Mouse (Mus musculus) yolk sac, embryonic 10.5 days (tissue): Measurements from ENCODE around the gene Tsga10ip.
"Not testable (repeated sequence)": the region's sequence is repeated elsewhere in the genome, so short reads cannot be mapped to it uniquely, and the experiment has no call there.

ENCODE experiments used
- DNase-seq: peaks from one replicate; pipeline ENCODE4 v3.0.0-alpha.2; 2017; ENCODE audit warnings: low spot score

Gene Tsga10ip

DNA sequence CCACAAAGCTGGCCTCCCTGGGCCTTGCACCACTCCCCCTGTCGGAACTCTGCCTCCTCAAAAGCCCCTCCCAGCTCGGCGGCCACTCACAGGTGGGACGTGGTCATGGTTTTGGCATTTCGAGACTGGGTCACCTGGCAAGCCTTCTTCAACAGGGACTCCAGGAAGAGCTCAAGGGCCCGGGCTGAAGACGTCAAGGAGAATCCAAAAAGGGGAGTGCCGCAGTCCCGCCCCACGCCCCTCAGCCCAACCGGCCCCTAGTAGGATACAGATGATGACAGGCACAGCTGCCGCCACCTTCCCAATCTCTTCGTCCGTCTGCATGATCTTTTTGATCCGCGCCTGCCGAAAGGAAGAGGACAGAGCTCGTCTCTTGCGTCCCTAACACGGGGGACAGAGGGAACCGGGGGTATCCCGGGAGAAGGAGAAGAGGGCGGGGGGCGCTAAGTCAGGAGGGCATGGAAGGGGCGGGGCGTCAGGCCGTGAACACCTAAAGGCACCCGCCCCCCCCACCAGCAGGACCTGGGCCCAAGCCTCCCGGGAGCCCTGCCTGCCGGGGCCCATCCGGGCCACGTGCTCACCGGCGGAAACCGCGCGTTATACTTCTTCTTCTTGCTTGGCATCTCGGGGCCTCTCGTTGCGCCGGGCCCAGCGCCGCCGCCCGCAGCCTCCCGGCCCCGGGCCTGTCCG lies 21.9 kb upstream of the Tsga10ip start:
- peak; percentile 88 for DNase-seq

DNA sequence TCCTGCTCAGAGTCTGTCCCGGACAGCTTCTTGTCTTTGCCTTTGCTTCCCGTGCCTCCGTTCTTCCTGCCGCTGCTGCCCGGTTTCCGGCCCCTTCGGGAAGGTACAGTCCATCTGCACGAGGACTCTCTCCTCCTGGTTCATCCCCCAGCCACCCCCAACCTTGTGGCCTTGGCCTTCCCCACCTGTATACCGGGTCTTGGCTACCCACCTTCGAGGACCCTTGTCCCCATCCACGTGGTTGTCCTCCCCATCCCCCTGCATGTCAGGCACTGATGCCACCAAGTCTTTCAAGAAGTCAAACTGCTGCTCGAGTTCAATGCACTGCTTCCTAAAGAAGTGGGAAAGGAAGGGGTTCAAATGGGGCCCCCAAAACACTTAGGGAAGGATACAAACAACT lies 21.2 kb upstream of the Tsga10ip start:
- DNase-seq = no peak

- DNase-seq = no peak
These were observed 20.6 kb upstream of the Tsga10ip start for GRCm38 (mm10) chr19:5422895-5423443.

- no peak for DNase-seq
These were observed 19.9 kb upstream of the Tsga10ip start for GRCm38 (mm10) chr19:5422267-5422666.

DNA sequence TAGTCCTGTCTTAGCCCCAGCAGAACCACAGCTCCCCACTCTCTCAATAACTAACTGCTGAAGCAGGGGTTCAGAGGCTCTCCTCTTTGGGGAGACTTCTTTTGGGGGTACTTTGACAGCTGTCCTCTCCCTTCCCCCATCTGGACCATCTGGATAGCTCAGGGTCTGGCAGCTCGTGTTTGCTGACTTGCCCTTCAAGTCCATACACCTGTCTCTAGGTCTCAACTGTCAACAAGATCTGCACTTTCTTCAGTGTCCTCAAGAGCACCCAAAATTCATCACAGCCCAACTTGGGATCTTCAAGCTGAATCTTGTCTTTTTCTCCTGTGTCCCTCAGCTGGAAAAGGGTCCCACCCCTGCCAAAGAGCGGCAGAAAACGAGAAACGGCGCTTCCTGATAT lies 19.5 kb upstream of the Tsga10ip start:
- no peak for DNase-seq

DNA sequence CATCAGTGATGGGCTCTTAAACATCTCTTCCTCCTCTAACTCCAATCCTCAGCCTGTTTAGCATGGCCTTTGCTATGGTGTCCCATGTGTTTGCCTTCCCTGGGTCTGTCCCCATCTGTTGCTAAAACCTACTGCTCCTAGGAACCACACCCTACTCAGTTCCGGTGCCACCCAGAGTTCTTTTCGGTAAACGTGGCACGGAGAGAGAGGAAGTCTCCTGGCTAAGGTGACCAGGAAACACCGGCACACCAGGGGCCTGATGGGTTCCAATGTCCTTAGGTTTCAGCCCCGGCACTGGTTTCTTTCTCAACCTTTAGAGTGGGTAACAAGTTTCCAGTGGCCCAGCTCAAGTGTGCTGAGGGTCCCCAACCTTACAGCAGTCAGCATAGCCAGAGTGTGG lies 18.3 kb upstream of the Tsga10ip start:
- DNase-seq = no peak

GRCm38 (mm10) chr19:5419630-5420029 lies 17.3 kb upstream of the Tsga10ip start:
- no peak for DNase-seq

DNA sequence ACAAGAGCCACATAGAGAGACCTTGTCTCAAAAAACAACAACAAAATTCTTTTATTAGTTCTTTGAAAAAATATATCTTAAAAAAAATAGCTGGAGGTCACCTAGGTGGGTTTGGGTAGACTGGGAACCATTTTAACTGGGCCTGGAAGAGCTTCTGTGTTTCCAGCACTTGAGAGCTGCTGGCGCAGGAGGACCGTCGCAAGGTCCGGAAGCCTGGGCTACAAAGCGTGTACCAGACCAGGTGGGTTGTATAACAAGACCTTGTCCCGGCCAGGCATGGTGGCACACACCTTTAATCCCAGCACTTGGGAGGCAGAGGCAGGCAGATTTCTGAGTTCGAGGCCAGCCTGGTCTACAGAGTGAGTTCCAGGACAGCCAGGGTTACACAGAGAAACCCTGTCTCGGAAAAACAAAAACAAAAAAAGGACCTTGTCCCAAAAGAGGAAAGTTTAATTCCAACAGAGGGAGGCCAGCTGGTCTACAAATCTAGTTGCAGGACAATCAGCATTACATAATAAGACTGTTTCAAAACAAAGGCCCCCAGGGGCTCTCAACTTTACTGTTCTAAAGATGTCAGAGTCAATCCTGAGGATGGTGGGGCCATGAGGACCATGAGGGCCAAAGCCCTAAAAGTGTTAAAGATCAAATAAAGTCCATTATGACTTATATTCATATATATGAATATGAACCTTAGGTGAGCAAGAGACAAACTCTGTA lies 16.6 kb upstream of the Tsga10ip start:
- DNase-seq = no peak

GRCm38 (mm10) chr19:5414534-5414957 lies 12.2 kb upstream of the Tsga10ip start:
- no peak for DNase-seq

DNA sequence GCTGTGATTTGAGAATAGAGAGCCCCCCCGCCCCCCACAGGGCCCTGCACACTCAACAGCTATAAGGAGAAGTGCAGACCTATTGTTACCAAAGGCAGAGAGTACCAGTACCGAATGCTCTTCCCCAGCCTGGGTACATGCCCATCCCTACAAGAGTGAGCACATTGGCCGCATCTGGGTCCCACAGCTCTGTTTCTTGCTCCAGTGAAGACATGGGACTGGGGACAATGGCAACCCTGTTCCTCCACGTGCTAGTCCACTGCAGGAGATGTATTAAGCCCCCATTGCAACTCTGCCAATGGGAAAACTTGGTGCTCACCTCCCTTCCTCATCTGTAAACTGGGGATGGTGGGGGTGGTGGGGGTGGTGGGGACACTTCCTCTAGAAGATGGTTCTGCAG lies 11.5 kb upstream of the Tsga10ip start:
- DNase-seq = no peak

DNA sequence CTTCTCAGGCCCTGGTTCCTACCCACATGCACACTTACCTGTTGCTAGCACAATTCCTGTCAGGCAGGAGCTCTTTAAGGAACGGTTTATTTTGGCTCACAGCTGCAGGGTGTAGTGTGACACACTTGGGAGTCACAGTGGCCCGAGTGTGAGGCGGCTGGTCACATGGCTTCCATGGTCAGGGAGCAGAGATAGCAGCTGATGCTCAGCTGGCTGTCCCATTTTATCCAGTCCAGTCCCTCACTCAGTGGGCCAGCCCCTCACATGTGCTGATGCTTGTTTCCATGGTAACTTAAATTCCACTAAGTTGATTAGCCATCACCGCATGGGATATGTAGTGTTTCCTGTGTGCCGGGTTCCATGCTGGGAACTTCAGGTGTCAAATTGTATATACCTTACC lies 9.6 kb upstream of the Tsga10ip start:
- DNase-seq = no peak

- DNase-seq = no peak
These were observed 8.3 kb upstream of the Tsga10ip start for GRCm38 (mm10) chr19:5410641-5411040.

DNA sequence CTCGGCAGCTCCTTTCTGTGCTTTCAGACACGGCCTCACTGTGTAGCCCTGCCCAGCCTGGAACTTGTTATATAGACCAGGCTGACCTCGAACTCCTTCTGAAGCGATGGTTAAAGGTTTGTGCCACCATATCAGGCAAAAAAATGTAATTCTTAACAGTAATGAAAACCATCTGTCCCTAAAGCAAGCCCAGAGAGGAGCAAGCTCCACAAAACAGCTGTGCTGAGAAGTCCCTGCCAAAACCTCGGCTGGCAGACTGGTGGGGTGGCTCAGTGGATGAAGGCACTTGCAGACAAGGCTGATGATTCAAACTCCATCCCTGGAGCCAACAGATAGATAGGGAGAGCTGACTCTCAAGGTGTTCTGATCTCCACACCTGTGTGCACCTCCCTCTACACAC lies 6.7 kb upstream of the Tsga10ip start:
- no peak for DNase-seq

DNA sequence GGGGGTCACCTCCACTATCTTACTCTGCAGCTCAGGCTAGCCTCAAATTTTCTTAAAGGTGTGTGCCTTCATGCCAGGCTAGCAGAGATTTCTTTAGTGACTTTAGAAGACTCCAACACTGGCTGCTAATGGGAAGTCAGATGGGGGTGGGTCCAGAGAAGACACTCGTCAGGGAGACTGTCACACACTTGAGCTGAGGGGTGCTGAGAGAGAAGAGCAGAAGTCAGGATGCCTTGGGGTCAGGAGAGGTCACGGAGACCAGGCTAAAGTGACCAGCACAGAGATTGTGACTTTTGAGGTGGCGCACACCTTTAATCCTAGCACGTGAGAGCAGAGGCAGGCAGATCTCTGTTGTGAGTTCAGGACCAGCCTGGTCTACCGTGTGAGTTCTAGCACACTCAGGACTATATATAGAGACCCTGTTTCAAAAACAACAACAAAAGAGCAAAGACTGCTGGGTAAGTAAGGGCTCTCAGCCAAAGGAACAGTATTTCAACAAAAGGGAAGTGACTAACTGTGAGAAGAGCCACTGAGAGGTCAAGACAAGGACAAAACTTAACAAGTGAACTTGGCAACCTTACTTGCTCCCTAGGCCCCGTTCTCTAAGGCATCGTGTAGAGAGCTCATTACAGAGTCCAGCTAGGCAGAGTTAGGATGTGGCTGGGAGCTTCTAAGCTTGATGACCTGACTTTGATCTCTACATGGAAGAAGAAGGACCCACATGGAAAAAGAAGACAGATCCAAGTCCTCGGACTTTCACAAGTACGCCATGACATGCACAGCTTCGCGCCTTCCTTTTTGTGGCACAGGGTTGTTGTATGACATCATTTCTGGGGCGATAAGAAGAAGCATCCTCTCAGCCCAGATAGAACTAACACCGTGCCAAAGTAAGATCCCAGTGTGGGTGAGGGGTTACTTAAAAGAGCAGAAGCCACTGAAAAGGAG lies 6.0 kb upstream of the Tsga10ip start:
- no peak for DNase-seq

DNA sequence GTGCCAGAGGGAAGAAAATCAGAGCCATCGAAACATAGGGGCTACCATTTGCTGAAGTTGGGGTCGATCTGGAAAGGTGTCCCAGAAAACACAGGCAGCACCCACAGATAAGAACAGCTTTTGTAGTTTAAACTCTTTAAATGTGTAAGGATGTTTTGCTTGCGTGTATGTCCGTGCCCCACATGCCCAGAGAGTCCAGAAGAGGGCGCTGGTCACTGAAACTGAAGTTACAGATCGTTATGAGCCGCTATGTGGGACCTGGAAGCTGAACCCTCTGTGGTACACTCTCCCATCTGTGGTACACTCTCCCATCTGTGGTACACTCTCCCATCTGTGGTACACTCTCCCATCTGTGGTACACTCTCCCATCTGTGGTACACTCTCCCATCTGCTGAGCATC lies 4.8 kb upstream of the Tsga10ip start:
- peak; percentile 42 for DNase-seq

DNA sequence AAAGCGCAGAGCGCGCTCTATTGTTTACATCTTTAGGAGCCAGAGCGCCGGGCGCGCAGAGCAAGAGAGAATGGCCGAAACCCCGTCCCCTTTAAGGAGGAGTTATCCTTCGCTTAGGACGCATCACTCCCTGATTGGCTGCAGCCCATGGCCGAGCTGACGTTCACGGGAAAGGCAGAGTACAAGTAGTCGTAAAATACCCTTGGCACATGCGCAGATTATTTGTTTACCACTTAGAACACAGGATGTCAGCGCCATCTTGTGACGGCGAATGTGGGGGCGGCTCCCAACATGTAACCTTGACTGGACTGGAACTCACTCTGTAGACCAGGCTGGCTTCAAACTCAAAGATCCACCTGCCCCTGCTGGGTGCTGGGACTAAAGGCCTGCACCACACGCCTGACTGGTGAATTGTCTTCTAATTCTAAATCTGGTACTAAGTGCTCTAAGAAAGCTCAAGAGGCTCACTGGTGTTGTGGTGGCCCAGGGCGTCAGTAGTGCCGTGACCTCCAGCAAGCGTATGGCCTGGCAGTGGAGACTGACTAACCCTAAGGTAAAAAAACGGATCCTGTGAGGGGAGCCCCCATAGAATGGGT lies 4.3 kb upstream of the Tsga10ip start:
- peak; percentile 62 for DNase-seq

DNA sequence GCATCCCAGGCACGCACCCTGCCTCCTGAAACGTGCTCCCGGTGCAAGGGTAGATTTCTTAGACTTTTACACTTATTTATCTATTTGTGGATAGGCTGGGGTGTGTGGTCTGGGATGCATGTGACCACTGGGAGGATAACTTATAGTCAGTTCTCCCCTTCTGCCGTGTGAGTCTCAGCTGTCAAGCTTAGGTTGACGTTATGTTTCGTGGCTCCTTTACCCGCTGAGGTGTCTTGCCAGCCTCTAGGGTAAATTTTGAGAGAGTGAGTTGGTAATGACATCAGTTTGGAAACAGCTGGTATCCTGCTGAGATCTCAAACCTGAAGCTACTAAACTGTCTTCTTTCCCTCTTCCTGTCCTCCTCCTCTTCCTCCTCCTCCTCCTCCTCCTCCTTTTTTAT lies 3.6 kb upstream of the Tsga10ip start:
- DNase-seq = no peak

- DNase-seq = not testable (repeated sequence)
These were observed 1.3 kb downstream of the Tsga10ip start for GRCm38 (mm10) chr19:5401073-5401472.

- no peak for DNase-seq
These were observed 7.0 kb downstream of the Tsga10ip start for GRCm38 (mm10) chr19:5395371-5395770.

DNA sequence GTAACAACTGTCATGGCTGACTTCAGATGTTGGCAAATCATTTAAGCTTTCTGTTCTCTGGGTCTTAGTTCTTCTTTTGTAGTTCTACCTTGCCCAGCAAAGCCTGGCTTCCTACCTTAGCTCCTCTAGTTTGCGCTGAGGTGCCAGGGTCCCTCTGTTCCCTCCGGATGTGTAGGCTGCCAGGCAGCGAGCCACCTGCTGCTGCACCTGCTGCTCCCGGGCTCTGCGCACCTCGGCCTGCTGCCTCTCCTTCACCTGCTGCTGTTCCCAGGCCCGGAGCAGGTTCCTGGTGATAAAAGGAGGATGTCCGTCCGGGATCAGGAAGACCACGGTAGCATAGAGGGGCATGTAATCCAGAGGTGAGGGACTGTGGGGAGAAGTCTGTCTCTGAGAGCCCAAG lies 8.2 kb downstream of the Tsga10ip start:
- no peak for DNase-seq

DNA sequence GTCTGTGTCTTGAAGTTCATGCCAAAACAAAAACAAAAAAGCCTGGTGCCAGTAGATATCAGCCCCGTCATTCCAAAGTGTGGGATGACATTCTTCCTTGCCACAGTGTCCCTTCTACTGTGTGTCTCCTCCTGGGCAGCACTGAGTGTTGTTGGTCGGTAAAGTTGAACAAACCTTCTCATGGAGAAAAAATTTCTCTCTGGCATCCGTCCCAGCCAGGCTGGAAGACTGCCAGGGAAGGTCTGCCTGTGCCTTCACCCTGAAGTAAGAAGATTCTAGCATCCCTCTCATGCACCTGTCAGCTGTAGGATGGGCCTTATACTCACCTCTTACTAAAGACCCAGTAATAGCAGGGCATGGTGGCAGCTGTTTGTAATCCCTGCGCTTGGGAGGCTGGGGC lies 9.4 kb downstream of the Tsga10ip start:
- no peak for DNase-seq

DNA sequence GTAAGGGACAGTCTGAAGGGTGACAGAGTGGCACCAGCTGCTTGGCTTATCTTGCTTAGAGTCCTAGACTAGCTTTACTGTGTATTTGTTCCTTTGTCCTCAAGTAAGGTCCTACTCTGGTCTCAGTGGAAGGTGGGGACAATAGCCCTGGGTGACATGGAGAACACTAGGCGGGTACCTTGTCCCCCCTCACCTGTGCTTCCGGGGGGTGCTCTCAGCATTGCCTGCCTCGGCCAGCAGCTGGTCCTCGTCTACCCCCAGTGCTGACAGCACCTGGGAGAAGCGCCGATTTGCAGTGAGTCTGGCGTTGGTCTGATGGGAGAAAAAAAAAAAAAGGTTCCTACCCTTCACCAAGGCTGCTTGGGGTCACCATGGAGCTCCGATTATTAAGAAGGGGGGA lies 11.9 kb downstream of the Tsga10ip start:
- DNase-seq = no peak
